ENCODE assay signal across 17 mouse cellular contexts in genomic region chr13:42558526-42558925, GRCm38 (mm10).
"Had no signal": no experiment of that assay in that cellular context is flagged by ENCODE, and none has a peak within 500 bp of the region (broad histone marks: within the 10 kb centered on the region; RNA-seq: fewer than 3 reads in every experiment).

No protein-coding gene starts in this region.

- H3K9me3 ChIP-seq: lung, embryonic 15.5 days; megakaryocyte, embryonic 14.5 days; midbrain, embryonic 13.5 days; midbrain, embryonic 15.5 days; neural tube, embryonic 12.5 days; stomach, embryonic 15.5 days had no signal

- H3K4me1 ChIP-seq: lung, embryonic 15.5 days; megakaryocyte, embryonic 14.5 days; midbrain, embryonic 13.5 days; midbrain, embryonic 15.5 days; neural tube, embryonic 12.5 days; stomach, embryonic 15.5 days had no signal

- H3K36me3 ChIP-seq: lung, embryonic 15.5 days; midbrain, embryonic 13.5 days; midbrain, embryonic 15.5 days; neural tube, embryonic 12.5 days; stomach, embryonic 15.5 days had no signal

- DNase-seq: lung, adult 2 months; lung, postnatal 14 days; lung, postnatal 36 days; right cerebral cortex, postnatal 14 days; thymus, adult 2 months; thymus, postnatal 25 days; thymus, postnatal 4 days had no signal

- H3K27me3 ChIP-seq: lung, embryonic 15.5 days; megakaryocyte, embryonic 14.5 days; midbrain, embryonic 13.5 days; midbrain, embryonic 15.5 days; neural tube, embryonic 12.5 days; stomach, embryonic 15.5 days had no signal

- H3K27ac ChIP-seq: lung, embryonic 15.5 days; macrophage; midbrain, embryonic 13.5 days; midbrain, embryonic 15.5 days; neural tube, embryonic 12.5 days; stomach, embryonic 15.5 days; stomach, postnatal 0 days had no signal

- H3K4me3 ChIP-seq: lung, embryonic 15.5 days; megakaryocyte, embryonic 14.5 days; midbrain, embryonic 13.5 days; midbrain, embryonic 15.5 days; neural tube, embryonic 12.5 days; stomach, embryonic 15.5 days had no signal

- H3K9ac ChIP-seq: lung, embryonic 15.5 days; midbrain, embryonic 13.5 days; midbrain, embryonic 15.5 days; neural tube, embryonic 12.5 days; stomach, embryonic 15.5 days had no signal

- ATAC-seq: lung, postnatal 0 days; midbrain, embryonic 13.5 days; midbrain, embryonic 15.5 days had no signal

- H3K4me2 ChIP-seq: lung, embryonic 15.5 days; midbrain, embryonic 11.5 days; midbrain, embryonic 13.5 days; midbrain, embryonic 15.5 days; neural tube, embryonic 12.5 days; stomach, embryonic 15.5 days had no signal
